Mouse (Mus musculus): Measurements from ENCODE around the gene Gm10799. TPM values are rescaled to one million over a fixed set of nuclear protein-coding genes. Genes with fewer than 3 reads are reported as not detected.

Gene Gm10799
- polyA plus RNA-seq, 1 experiment from 2014 or later, result not detected

DNA sequence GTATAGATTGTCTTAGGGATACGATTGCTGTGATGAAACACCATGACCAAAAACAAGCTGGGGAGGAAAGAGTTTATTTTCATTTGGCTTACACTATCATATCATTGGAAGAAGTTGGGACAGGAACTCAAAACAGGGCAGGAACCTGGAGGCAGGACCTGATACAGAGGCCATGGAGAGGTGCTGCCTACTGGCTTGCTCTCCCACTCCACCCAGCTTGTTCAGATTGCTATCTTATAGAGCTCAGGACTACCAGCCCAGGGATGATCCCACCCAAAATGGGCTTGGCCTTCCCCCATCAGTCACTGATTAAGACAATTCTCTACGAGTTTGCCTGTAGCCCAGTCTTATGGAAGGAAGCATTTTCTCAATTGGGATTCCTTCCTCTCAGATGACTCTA, 4.2 kb downstream of the Gm10799 start:
- Histone ChIP-seq H3K4me1 (no peaks in the 10 kb centered on the region), H3K27ac (no peak overlapping the region), H3K9me3 (no peaks in the 10 kb centered on the region), H3K4me2 (no peak overlapping the region), H3K27me3 (no peaks in the 10 kb centered on the region), H3K4me3 (no peak overlapping the region), H3K9ac (no peak overlapping the region), H3K36me3 (peaks cover 15% of the 10 kb centered on the region; the same call in 1 of the 2 replicates)
- WGBS, result 81% methylated on average over 2 of the region's 2 CpGs
- no peak for ATAC-seq (ENCODE audit: borderline replicate concordance, extremely low read depth, low FRiP score, low TSS enrichment)

GRCm38 (mm10) chr2:104062665-104063064, 5.7 kb downstream of the Gm10799 start:
- H3K4me3 ChIP-seq, result no peak overlapping the region
- no peak overlapping the region for H3K27ac ChIP-seq
- peaks cover 15% of the 10 kb centered on the region; the same call in 1 of the 2 replicates for H3K36me3 ChIP-seq
- H3K4me1 ChIP-seq, result no peaks in the 10 kb centered on the region
- no peak for ATAC-seq (ENCODE audit: borderline replicate concordance, extremely low read depth, low FRiP score, low TSS enrichment)
- no peaks in the 10 kb centered on the region for H3K27me3 ChIP-seq
- no peak overlapping the region for H3K4me2 ChIP-seq
- H3K9ac ChIP-seq, result no peak overlapping the region
- H3K9me3 ChIP-seq, result no peaks in the 10 kb centered on the region

DNA sequence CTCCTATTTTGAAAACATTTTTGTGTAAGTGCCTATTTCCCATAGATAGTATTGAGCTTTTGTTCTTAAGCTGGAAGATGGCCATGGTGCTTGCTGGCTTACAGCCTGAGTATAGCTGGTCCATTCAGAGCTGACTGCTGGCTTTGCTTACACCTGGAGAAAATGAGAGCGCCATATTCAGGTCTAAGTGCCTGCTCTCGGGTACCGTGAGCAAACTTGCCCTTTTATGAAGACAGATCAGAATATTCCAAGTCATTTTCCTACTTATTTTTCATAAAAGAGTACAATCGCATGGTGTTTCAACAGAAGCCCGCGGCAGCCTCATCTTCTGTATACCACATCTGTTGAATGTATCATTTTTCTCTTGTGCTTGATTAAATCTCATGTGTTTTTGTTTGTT, 7.4 kb downstream of the Gm10799 start:
- Histone ChIP-seq H3K9me3 (no peaks in the 10 kb centered on the region), H3K4me1 (no peaks in the 10 kb centered on the region), H3K36me3 (peaks cover 15% of the 10 kb centered on the region; the same call in 1 of the 2 replicates), H3K9ac (no peak overlapping the region), H3K4me2 (no peak overlapping the region), H3K27me3 (no peaks in the 10 kb centered on the region), H3K4me3 (no peak overlapping the region), H3K27ac (no peak overlapping the region)
- ATAC-seq (ENCODE audit: borderline replicate concordance, extremely low read depth, low FRiP score, low TSS enrichment), result no peak
- 94% methylated on average over 6 of the region's 6 CpGs for WGBS

DNA sequence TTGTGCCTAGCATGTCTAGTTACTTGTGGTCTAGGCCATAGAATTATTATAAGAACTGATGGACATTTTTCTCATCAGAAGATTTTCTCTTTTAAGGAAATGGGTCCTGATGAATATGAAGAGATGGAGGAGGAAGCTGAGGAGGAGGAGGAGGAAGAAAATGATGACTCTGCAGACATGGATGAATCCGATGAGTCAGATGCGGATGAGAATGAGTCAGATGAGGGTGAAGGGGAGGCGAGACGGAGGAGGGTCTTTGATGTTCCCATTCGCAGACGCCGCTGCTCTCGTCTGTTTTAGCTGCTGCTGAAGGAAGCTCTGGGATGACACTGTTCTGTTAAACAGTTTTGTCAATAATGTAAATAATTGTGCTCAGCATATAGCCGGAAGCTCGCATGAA, 8.6 kb downstream of the Gm10799 start:
- ATAC-seq (ENCODE audit: borderline replicate concordance, extremely low read depth, low FRiP score, low TSS enrichment), result no peak
- H3K27me3 ChIP-seq, result no peaks in the 10 kb centered on the region
- H3K9me3 ChIP-seq, result no peaks in the 10 kb centered on the region
- WGBS, result 54% methylated on average over 10 of the region's 10 CpGs
- H3K4me3 ChIP-seq, result no peak overlapping the region
- no peak overlapping the region for H3K4me2 ChIP-seq
- H3K4me1 ChIP-seq, result no peaks in the 10 kb centered on the region
- no peak overlapping the region for H3K9ac ChIP-seq
- peaks cover 22% of the 10 kb centered on the region; the same call in 1 of the 2 replicates for H3K36me3 ChIP-seq
- H3K27ac ChIP-seq, result no peak overlapping the region

DNA sequence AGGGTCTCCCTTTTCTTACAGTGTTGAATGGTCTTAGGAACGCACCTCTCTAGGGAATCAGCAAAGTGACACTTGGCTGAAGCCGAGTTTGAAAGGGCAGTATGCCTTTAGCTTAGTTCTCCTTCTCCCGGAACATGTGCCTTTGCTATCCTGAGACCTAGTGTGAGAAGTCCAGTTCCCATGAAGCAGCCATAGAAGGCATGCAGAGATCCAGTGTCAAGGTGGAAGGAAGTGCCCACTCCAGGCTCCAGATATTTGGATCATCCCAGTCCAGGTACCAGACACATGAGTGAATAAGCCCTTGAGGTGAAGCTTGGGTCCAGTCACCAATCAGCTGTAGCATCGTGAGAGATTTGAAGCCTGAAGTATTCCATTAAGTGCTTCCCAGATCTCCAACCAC, 9.4 kb downstream of the Gm10799 start:
- H3K36me3 ChIP-seq, result peaks cover 30% of the 10 kb centered on the region; the same call in 1 of the 2 replicates
- H3K4me2 ChIP-seq, result no peak overlapping the region
- no peak overlapping the region for H3K9ac ChIP-seq
- H3K27me3 ChIP-seq, result no peaks in the 10 kb centered on the region
- H3K4me3 ChIP-seq, result no peak overlapping the region
- no peak for ATAC-seq (ENCODE audit: borderline replicate concordance, extremely low read depth, low FRiP score, low TSS enrichment)
- no peaks in the 10 kb centered on the region for H3K9me3 ChIP-seq
- whole genome bisulfite sequencing, result 91% methylated on average over 4 of the region's 4 CpGs
- H3K27ac ChIP-seq, result no peak overlapping the region
- H3K4me1 ChIP-seq, result no peaks in the 10 kb centered on the region

DNA sequence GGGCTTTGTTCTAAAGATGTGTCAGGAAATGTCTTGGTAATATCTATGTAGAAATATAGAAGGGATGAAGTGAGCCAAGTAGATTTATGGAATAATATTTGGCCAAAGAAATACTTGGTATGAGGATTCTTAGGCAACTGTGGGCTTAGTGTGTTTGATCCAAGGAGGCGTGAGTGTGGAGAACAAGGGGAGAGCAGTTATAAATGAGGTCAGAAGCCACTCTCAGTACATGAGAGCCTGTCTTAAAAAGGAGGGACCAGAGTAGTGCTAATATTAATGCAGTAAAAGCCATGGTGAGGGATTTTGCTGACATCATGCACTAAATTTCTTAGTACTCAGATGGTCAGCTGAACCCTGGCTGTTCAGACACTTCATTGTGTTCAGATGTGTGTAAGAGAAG, 10.0 kb downstream of the Gm10799 start:
- no peak for ATAC-seq (ENCODE audit: borderline replicate concordance, extremely low read depth, low FRiP score, low TSS enrichment)
- Histone ChIP-seq H3K27ac (no peak overlapping the region), H3K36me3 (peaks cover 34% of the 10 kb centered on the region; the same call in 1 of the 2 replicates), H3K9me3 (no peaks in the 10 kb centered on the region), H3K4me1 (no peaks in the 10 kb centered on the region), H3K27me3 (no peaks in the 10 kb centered on the region), H3K4me3 (no peak overlapping the region), H3K9ac (no peak overlapping the region), H3K4me2 (no peak overlapping the region)
- 77% methylated on average over 1 of the region's 1 CpGs for WGBS

GRCm38 (mm10) chr2:104044479-104045080, 23.8 kb downstream of the Gm10799 start:
- no peaks in the 10 kb centered on the region for H3K27me3 ChIP-seq
- H3K9ac ChIP-seq, result no peak overlapping the region
- peak; percentile 35; the same call in 1 of the 2 replicates for ATAC-seq (ENCODE audit: borderline replicate concordance, extremely low read depth, low FRiP score, low TSS enrichment)
- peak overlapping the region; percentile 31; the same call in 1 of the 2 replicates for H3K27ac ChIP-seq
- no peak overlapping the region for H3K4me3 ChIP-seq
- no peaks in the 10 kb centered on the region for H3K9me3 ChIP-seq
- H3K36me3 ChIP-seq, result peaks cover 19% of the 10 kb centered on the region
- H3K4me1 ChIP-seq, result no peaks in the 10 kb centered on the region
- no peak overlapping the region for H3K4me2 ChIP-seq
- 47% methylated on average over 1 of the region's 1 CpGs for WGBS

GRCm38 (mm10) chr2:104043624-104044478, 24.5 kb downstream of the Gm10799 start:
- no peak overlapping the region for H3K9ac ChIP-seq
- peak; percentile 81; the same call in 1 of the 2 replicates for ATAC-seq (ENCODE audit: borderline replicate concordance, extremely low read depth, low FRiP score, low TSS enrichment)
- H3K4me1 ChIP-seq, result no peaks in the 10 kb centered on the region
- H3K36me3 ChIP-seq, result peaks cover 19% of the 10 kb centered on the region
- peak overlapping the region; percentile 50; the same call in 1 of the 2 replicates for H3K27ac ChIP-seq
- no peaks in the 10 kb centered on the region for H3K27me3 ChIP-seq
- no peaks in the 10 kb centered on the region for H3K9me3 ChIP-seq
- H3K4me3 ChIP-seq, result no peak overlapping the region
- H3K4me2 ChIP-seq, result no peak overlapping the region
- WGBS, result 17% methylated on average over 4 of the region's 5 CpGs

DNA sequence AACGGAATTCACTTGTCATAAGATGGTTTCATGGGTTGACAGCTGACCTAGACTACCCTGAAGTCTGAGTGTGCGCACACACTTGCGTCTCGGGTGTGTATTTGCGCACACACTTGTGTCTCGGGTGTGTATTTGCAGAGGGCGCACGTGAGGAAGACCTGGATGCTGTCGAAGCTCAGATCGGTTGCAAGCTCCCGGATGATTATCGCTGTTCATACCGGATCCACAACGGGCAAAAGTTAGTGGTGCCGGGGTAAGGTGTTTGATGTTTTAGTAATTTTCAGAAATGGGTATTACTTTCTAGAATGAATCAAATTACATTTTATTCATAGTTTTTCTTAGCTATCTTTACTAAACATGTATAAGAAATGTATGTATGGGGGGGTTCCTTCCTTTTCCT, 25.6 kb downstream of the Gm10799 start:
- 75% methylated on average over 15 of the region's 15 CpGs for WGBS
- no peak for ATAC-seq (ENCODE audit: borderline replicate concordance, extremely low read depth, low FRiP score, low TSS enrichment)
- H3K4me2 ChIP-seq, result no peak overlapping the region

GRCm38 (mm10) chr2:104041632-104042031, 26.7 kb downstream of the Gm10799 start:
- Histone ChIP-seq H3K4me2 (no peak overlapping the region), H3K36me3 (peaks cover 23% of the 10 kb centered on the region)

More for the DNA sequence above, 25.6 kb downstream of the Gm10799 start:
- no peaks in the 10 kb centered on the region for H3K4me1 ChIP-seq
- no peak overlapping the region for H3K4me3 ChIP-seq
- no peak overlapping the region for H3K9ac ChIP-seq
- no peaks in the 10 kb centered on the region for H3K27me3 ChIP-seq
- peaks cover 15% of the 10 kb centered on the region for H3K36me3 ChIP-seq
- no peak overlapping the region for H3K27ac ChIP-seq
- no peaks in the 10 kb centered on the region for H3K9me3 ChIP-seq

GRCm38 (mm10) chr2:104038236-104038635, 30.1 kb downstream of the Gm10799 start:
- Histone ChIP-seq H3K36me3 (peaks cover 28% of the 10 kb centered on the region), H3K4me3 (no peak overlapping the region), H3K27ac (no peak overlapping the region), H3K4me1 (no peaks in the 10 kb centered on the region), H3K9ac (no peak overlapping the region), H3K27me3 (no peaks in the 10 kb centered on the region), H3K9me3 (no peaks in the 10 kb centered on the region), H3K4me2 (no peak overlapping the region)
- WGBS, result 67% methylated on average over 2 of the region's 2 CpGs
- ATAC-seq (ENCODE audit: borderline replicate concordance, extremely low read depth, low FRiP score, low TSS enrichment), result no peak

More at GRCm38 (mm10) chr2:104041632-104042031, 26.7 kb downstream of the Gm10799 start:
- Histone ChIP-seq H3K27me3 (no peaks in the 10 kb centered on the region), H3K4me1 (no peaks in the 10 kb centered on the region), H3K27ac (no peak overlapping the region), H3K9ac (no peak overlapping the region), H3K4me3 (no peak overlapping the region), H3K9me3 (no peaks in the 10 kb centered on the region)
- WGBS, result 58% methylated on average over 5 of the region's 5 CpGs
- ATAC-seq (ENCODE audit: borderline replicate concordance, extremely low read depth, low FRiP score, low TSS enrichment), result no peak

DNA sequence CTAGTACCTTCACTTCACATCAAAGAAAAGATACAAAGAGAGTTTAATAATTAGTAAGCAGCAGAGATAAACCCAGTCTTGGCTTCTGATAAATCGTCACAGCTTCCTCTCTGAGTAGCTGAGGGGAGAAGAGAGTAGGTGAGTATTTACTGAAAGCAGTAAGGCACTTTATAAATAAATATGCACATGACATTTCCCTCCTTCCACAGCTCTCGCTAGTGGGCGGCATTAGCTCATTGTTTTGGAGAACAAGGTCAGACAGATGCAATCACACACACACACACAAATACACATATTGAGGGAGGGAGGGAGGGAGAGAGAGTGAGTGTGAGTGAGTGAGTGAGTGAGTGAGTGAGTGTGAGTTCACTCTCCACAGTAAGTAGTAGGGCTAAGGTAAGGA, 32.0 kb downstream of the Gm10799 start:
- Histone ChIP-seq H3K4me1 (no peaks in the 10 kb centered on the region), H3K36me3 (peaks cover 33% of the 10 kb centered on the region), H3K27ac (no peak overlapping the region), H3K9me3 (no peaks in the 10 kb centered on the region), H3K4me2 (no peak overlapping the region), H3K27me3 (no peaks in the 10 kb centered on the region), H3K9ac (no peak overlapping the region), H3K4me3 (no peak overlapping the region)
- ATAC-seq (ENCODE audit: borderline replicate concordance, extremely low read depth, low FRiP score, low TSS enrichment), result no peak
- 47% methylated on average over 3 of the region's 3 CpGs for WGBS
